Mouse (Mus musculus) heart, adult 2 months (tissue): ENCODE measurements around the gene Samd4. TPM values are rescaled to one million over a fixed set of nuclear protein-coding genes. Genes with fewer than 3 reads are reported as not detected.
"Not testable (repeated sequence)": the region's sequence is repeated elsewhere in the genome, so short reads cannot be mapped to it uniquely, and the experiment has no call there.

Experiments
- DNase-seq, 2 experiments: peaks; one replicate each; pipeline ENCODE4 v3.0.0; 2021
- H3K27ac ChIP-seq: fragments of 200-600 bp; 2 replicates; pipeline ENCODE4 v1.8.1; 2022
- H3K27me3 ChIP-seq: fragments of 200-500 bp; 2 replicates; pipeline ENCODE4 v1.6.1; 2012; ENCODE audit warnings: mild to moderate bottlenecking, low read length, inconsistent platforms, mixed read lengths; ENCODE audit not compliant: control insufficient read depth, insufficient read depth
- H3K36me3 ChIP-seq: fragments of 200-500 bp; 2 replicates; pipeline ENCODE4 v1.6.1; 2012; ENCODE audit warnings: low read length, inconsistent platforms; ENCODE audit not compliant: control insufficient read depth, insufficient read depth
- H3K4me1 ChIP-seq: fragments of 200-500 bp; 2 replicates; pipeline ENCODE4 v1.6.1; 2011; ENCODE audit warnings: low read length; ENCODE audit not compliant: control insufficient read depth, insufficient read depth
- H3K4me3 ChIP-seq: fragments of 200-600 bp; 2 replicates; pipeline ENCODE4 v1.8.1; 2022
- H3K79me2 ChIP-seq: fragments of 200-500 bp; replicated peaks from 2 replicates; pipeline ENCODE4 v1.6.1; 2012; ENCODE audit warnings: mild to moderate bottlenecking, inconsistent platforms, low read length, moderate library complexity, mixed read lengths; ENCODE audit not compliant: control insufficient read depth, insufficient read depth
- H3K9ac ChIP-seq: fragments of 200-500 bp; 2 replicates; pipeline ENCODE4 v1.6.1; 2012; ENCODE audit warnings: low read depth, mild to moderate bottlenecking, control low read depth, inconsistent platforms, low read length, mixed read lengths
- CTCF ChIP-seq: fragments of 200-600 bp; IDR thresholded peaks from 2 replicates; pipeline ENCODE4 v1.8.1; 2022; ENCODE audit warnings: antibody characterized with exemption, mild to moderate bottlenecking, moderate library complexity
- EP300 ChIP-seq: fragments of 200-500 bp; IDR thresholded peaks from 2 replicates; pipeline ENCODE4 v1.6.1; 2011; ENCODE audit warnings: low read depth, low read length, control low read depth; ENCODE audit not compliant: insufficient read depth
- POLR2A ChIP-seq: fragments of 200-500 bp; IDR thresholded peaks from 2 replicates; pipeline ENCODE4 v1.6.1; 2011; ENCODE audit warnings: mild to moderate bottlenecking, low read depth, low read length, control low read depth; ENCODE audit not compliant: insufficient read depth
- WGBS: fragments of 180-500 bp; shearing (Covaris S2); methylation state at CpG from one replicate; pipeline ENCODE4 v1.1.7; 2018; 5-methylcytosine and 5-hydroxymethylcytosine counted together
- intact Hi-C: fragments of 180-260 bp; cut with DNase I; formaldehyde crosslinking; loops from one replicate; pipeline ENCODE4 v1.15.1; 2025
- polyA plus RNA-seq: library from polyadenylated mRNA; depleted of rRNA; stranded (reverse); fragments of >200 nt; gene quantifications from 2 replicates; pipeline ENCODE4 v1.2.3, GENCODE M21; 2012
- total RNA-seq, 2 experiments: library from RNA; stranded (reverse); gene quantifications; 2 replicates each; pipeline ENCODE4 v1.2.3; 2021

The Samd4 gene
- total and polyA plus RNA-seq, 3 experiments, result 23.8 to 62.3 (median 51.7) TPM

- intact Hi-C loops, result no loop called here
- H3K9ac ChIP-seq, result no peak overlapping the region
- no peak for DNase-seq
- H3K27ac ChIP-seq, result no peak overlapping the region
- WGBS, result 83% methylated on average over 3 of the region's 3 CpGs
- no peak overlapping the region for H3K4me3 ChIP-seq
- H3K79me2 ChIP-seq, result no peaks in the 10 kb centered on the region
- H3K36me3 ChIP-seq, result peaks cover 3% of the 10 kb centered on the region
- TF ChIP-seq CTCF, result no peak
- TF ChIP-seq POLR2A, result no peak
- TF ChIP-seq EP300, result no peak
- no peaks in the 10 kb centered on the region for H3K27me3 ChIP-seq
- peaks cover 5% of the 10 kb centered on the region for H3K4me1 ChIP-seq
These were observed 212.4 kb downstream of the Samd4 start for GRCm38 (mm10) chr14:47095036-47095435.

- DNase-seq, result peak; percentile 55 to 67
- Histone ChIP-seq H3K79me2 (no peaks in the 10 kb centered on the region), H3K36me3 (peaks cover 3% of the 10 kb centered on the region), H3K27ac (peak overlapping the region; percentile 33), H3K27me3 (no peaks in the 10 kb centered on the region), H3K4me3 (no peak overlapping the region), H3K9ac (no peak overlapping the region), H3K4me1 (peaks cover 5% of the 10 kb centered on the region)
- WGBS, result 50% methylated on average over 5 of the region's 5 CpGs
- intact Hi-C loops, result no loop called here
- TF ChIP-seq POLR2A (no peak), EP300 (peak; percentile 57; the same call in 1 of the 2 replicates)
These were observed 213.7 kb downstream of the Samd4 start for GRCm38 (mm10) chr14:47096357-47096756.

DNA sequence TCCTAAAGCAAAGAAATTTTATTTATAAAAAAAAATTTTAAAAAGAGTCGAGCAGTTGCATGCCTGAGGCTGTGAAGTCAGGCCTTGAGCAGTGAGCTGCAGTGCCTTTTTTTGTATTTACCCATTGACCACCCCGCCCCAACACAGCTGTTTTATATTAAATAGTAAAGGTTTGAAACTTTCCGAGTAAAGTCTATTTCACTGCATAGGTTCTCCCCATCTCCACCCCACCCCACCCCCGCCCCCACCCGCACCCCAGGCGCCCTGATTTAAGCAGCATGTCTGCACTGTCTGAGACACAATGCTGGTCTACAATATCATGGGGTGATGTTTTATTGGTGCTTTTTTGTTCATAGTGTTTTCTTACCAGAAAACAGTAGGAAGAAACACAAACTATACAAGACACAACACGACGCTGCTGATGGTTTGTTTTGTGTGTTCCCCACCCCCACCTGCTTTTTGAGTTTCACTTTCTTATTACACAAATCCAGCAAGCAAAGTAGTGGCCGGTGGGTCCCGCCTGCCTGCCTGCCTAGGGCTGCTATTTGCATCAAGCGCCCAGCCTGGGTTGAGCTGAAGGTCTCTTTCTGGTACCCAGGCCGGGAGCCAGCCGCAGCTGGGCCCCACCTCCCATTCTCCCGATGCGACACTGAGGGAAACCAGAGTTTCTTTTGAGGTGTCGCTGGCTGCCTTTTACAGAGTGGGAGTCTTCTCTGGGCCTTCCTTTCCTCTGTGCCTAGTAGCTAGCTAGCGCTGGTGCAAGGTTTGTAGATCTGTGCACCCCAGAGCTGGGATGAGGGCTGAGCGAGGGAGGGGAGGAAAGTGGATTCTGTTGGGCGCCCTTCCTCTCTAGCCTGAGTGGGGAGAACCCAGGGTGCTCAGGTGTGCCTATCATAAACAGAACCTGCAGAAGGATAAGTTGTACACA is 221.9 kb downstream of the Samd4 start:
- WGBS, result 55% methylated on average over 19 of the region's 19 CpGs
- no peak overlapping the region; the same call in 1 of the 2 replicates for H3K4me3 ChIP-seq
- DNase-seq, result no peak
- no peaks in the 10 kb centered on the region for H3K79me2 ChIP-seq
- no peaks in the 10 kb centered on the region for H3K36me3 ChIP-seq
- no peaks in the 10 kb centered on the region for H3K27me3 ChIP-seq
- intact Hi-C loops, result no loop called here
- H3K4me1 ChIP-seq, result no peaks in the 10 kb centered on the region
- TF ChIP-seq POLR2A, result no peak
- TF ChIP-seq CTCF, result no peak
- no peak for TF ChIP-seq EP300
- no peak overlapping the region for H3K9ac ChIP-seq
- H3K27ac ChIP-seq, result no peak overlapping the region

DNA sequence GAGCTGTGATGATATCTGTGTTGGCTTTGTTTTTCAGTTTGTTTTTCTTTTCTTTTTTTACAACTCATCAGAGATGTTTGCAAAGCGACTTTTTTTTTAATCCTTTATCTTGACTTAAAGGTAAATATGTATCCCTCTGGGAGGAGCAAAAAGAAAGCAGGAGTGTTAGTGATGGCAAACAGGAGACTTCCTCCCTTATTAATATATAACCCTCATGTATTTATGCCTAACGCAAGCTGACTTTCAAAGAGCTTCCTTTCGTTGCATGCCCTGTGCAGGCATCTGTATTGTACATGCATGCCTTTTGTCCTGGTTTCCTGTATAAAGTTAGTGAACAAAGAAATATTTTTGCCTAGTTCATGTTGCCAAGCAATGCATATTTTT is 222.5 kb downstream of the Samd4 start:
- H3K4me3 ChIP-seq, result no peak overlapping the region
- 71% methylated on average over 3 of the region's 3 CpGs for WGBS
- H3K27ac ChIP-seq, result no peak overlapping the region
- no peaks in the 10 kb centered on the region for H3K79me2 ChIP-seq
- H3K9ac ChIP-seq, result no peak overlapping the region
- no peaks in the 10 kb centered on the region for H3K36me3 ChIP-seq
- TF ChIP-seq EP300 (no peak), POLR2A (no peak), CTCF (no peak)
- intact Hi-C loops, result no loop called here
- no peaks in the 10 kb centered on the region for H3K27me3 ChIP-seq
- DNase-seq, result no peak
- H3K4me1 ChIP-seq, result no peaks in the 10 kb centered on the region

- intact Hi-C loops, result no loop called here
- WGBS, result 96% methylated on average over 3 of the region's 3 CpGs
These were observed 223.1 kb downstream of the Samd4 start for GRCm38 (mm10) chr14:47105755-47106154.

DNA sequence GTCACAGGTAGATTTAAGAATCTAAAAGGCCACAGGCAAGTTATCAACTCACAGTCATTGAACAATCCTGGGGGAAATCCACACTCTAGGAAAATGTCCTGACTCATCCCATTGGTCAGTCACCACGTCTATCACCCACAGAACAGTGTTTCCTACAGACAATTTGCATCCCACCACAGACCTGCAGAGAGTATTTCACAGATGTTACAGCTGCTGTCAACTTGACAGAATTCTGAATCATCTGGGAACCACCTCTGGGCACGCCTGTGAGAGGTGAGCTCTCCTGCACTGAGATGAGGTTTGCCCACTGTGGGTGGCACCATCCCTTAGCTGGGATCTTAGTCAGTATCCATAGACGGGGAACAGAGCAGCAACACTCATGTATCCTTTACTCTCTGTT is 224.8 kb downstream of the Samd4 start:
- intact Hi-C loops, result no loop called here

More at GRCm38 (mm10) chr14:47105755-47106154, 223.1 kb downstream of the Samd4 start:
- Histone ChIP-seq H3K27ac (no peak overlapping the region), H3K4me3 (no peak overlapping the region), H3K4me1 (no peaks in the 10 kb centered on the region), H3K9ac (no peak overlapping the region), H3K27me3 (no peaks in the 10 kb centered on the region), H3K79me2 (no peaks in the 10 kb centered on the region), H3K36me3 (no peaks in the 10 kb centered on the region)
- no peak for DNase-seq
- TF ChIP-seq CTCF, result no peak
- no peak for TF ChIP-seq POLR2A
- TF ChIP-seq EP300, result no peak

GRCm38 (mm10) chr14:47110391-47110790 is 227.7 kb downstream of the Samd4 start:
- not testable (repeated sequence) for H3K27ac ChIP-seq

More for the DNA sequence above, 224.8 kb downstream of the Samd4 start:
- Histone ChIP-seq H3K27me3 (no peaks in the 10 kb centered on the region), H3K27ac (no peak overlapping the region), H3K4me1 (no peaks in the 10 kb centered on the region), H3K79me2 (no peaks in the 10 kb centered on the region), H3K4me3 (no peak overlapping the region), H3K9ac (no peak overlapping the region), H3K36me3 (no peaks in the 10 kb centered on the region)
- WGBS, result 93% methylated on average over 3 of the region's 3 CpGs
- no peak for TF ChIP-seq POLR2A
- no peak for TF ChIP-seq CTCF
- no peak for TF ChIP-seq EP300
- DNase-seq, result no peak

More at GRCm38 (mm10) chr14:47110391-47110790, 227.7 kb downstream of the Samd4 start:
- 85% methylated on average over 6 of the region's 7 CpGs for WGBS
- H3K79me2 ChIP-seq, H3K27me3 ChIP-seq, H3K4me1 ChIP-seq, H3K4me3 ChIP-seq, H3K36me3 ChIP-seq, DNase-seq, H3K9ac ChIP-seq: not testable (repeated sequence)
- intact Hi-C loops, result loop anchor here (5.0 kb wide), 1 partner anchor 147 kb away; no protein-coding TSS in a partner anchor
